Mouse (Mus musculus): ENCODE results near the gene Defa21. TPM values are rescaled to one million over a fixed set of nuclear protein-coding genes. Genes with fewer than 3 reads are reported as not detected.
"Not testable (repeated sequence)": the region's sequence is repeated elsewhere in the genome, so short reads cannot be mapped to it uniquely, and the experiment has no call there.

Gene Defa21
- polyA plus RNA-seq, 1 experiment from 2014 or later = not detected

DNA sequence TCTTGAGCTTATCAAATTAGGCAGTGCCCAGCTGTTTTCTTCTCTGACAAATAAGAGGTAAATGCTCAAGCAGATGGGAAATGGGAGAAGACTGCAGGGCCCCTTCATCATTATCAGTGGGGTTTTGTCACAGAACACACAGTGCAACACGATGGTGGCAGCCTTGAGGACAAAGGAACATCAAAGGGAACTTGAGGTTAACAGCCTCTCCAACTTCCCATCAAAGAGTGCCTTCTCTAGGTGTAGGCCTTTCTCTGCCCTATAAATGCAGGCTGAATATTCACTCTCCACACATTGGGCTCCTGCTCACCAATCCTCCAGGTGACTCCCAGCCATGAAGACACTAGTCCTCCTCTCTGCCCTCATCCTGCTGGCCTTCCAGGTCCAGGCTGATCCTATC, 29.4 kb downstream of the Defa21 start, which contains the start of gene Defa23:
Gene Defa23 (plus strand): TSS at position 301 of the 400 bp plus-strand sequence.
- H3K9ac ChIP-seq (ENCODE audit: low read depth, low read length); H3K4me1 ChIP-seq (replicated peaks; ENCODE audit: control insufficient read depth, insufficient read depth, low read length); ATAC-seq (replicated peaks; ENCODE audit: low FRiP score); H3K9me3 ChIP-seq (ENCODE audit: control insufficient read depth, low read length); H3K4me3 ChIP-seq (ENCODE audit: low read depth, low read length); H3K4me2 ChIP-seq; H3K27me3 ChIP-seq (replicated peaks; ENCODE audit: control insufficient read depth, insufficient read depth, low read length); H3K27ac ChIP-seq (ENCODE audit: low read depth, low read length); H3K36me3 ChIP-seq (ENCODE audit: control insufficient read depth, insufficient read depth, low read length); DNase-seq (ENCODE audit: low spot score): not testable (repeated sequence)
- WGBS = no CpG with 5 or more reads among the region's 1 CpGs

DNA sequence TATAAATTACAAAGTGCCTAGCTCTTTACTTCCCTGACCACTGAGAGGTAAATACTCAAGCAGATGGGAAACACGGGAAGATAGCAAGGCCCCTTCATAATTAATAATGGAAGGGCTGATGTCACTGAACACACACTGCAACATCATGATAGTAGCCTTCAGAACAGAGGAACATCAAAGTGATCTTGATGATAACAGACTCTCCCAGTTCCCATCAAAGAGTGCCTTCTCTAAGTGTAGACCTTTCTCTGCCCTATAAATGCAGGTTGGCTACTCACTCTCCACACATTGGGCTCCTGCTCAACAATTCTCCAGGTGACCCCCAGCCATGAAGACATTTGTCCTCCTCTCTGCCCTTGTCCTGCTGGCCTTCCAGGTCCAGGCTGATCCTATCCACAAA, 39.4 kb downstream of the Defa21 start, which contains the start of gene Defa35:
Gene Defa35 (plus strand): TSS at position 301 of the 400 bp plus-strand sequence.
- H3K4me3 ChIP-seq (ENCODE audit: low read depth, low read length); H3K9me3 ChIP-seq (ENCODE audit: control insufficient read depth, low read length); H3K27me3 ChIP-seq (replicated peaks; ENCODE audit: control insufficient read depth, insufficient read depth, low read length); H3K9ac ChIP-seq (ENCODE audit: low read depth, low read length); H3K4me1 ChIP-seq (replicated peaks; ENCODE audit: control insufficient read depth, insufficient read depth, low read length); DNase-seq (ENCODE audit: low spot score); H3K4me2 ChIP-seq; H3K27ac ChIP-seq (ENCODE audit: low read depth, low read length); H3K36me3 ChIP-seq (ENCODE audit: control insufficient read depth, insufficient read depth, low read length); ATAC-seq (replicated peaks; ENCODE audit: low FRiP score): not testable (repeated sequence)
- WGBS = 80% methylated on average over 1 of the region's 1 CpGs

Other genes starting within 250 kb of the Defa21 start
- gene Defb33, start 132.9 kb upstream of the Defa21 start, polyA plus RNA-seq (2014; fragmentation: Nextera tagmentation; extraction: Ambion mirVana) = not detected in 2 replicates
- not detected in 2 replicates for gene Gm15056, start 122.9 kb upstream of the Defa21 start, polyA plus RNA-seq (2014; fragmentation: Nextera tagmentation; extraction: Ambion mirVana)
- gene Gm6040, start 103.5 kb upstream of the Defa21 start, polyA plus RNA-seq (2014; fragmentation: Nextera tagmentation; extraction: Ambion mirVana) = not detected in 2 replicates
- not detected in 2 replicates for gene AY761185, start 80.8 kb upstream of the Defa21 start, polyA plus RNA-seq (2014; fragmentation: Nextera tagmentation; extraction: Ambion mirVana)
- gene Defa23, start 29.5 kb downstream of the Defa21 start, polyA plus RNA-seq (2014; fragmentation: Nextera tagmentation; extraction: Ambion mirVana) = not detected in 2 replicates
- gene Defa35, start 39.5 kb downstream of the Defa21 start, polyA plus RNA-seq (2014; fragmentation: Nextera tagmentation; extraction: Ambion mirVana) = not detected in 2 replicates
- not detected in 2 replicates for gene Defa25, start 58.9 kb downstream of the Defa21 start, polyA plus RNA-seq (2014; fragmentation: Nextera tagmentation; extraction: Ambion mirVana)
- gene Gm14851, start 70.5 kb downstream of the Defa21 start, polyA plus RNA-seq (2014; fragmentation: Nextera tagmentation; extraction: Ambion mirVana) = not detected in 2 replicates
- gene Defa30, start 109.1 kb downstream of the Defa21 start, polyA plus RNA-seq (2014; fragmentation: Nextera tagmentation; extraction: Ambion mirVana) = not detected in 2 replicates
- gene Defa22, start 136.7 kb downstream of the Defa21 start, polyA plus RNA-seq (2014; fragmentation: Nextera tagmentation; extraction: Ambion mirVana) = not detected in 2 replicates
- not detected in 2 replicates for gene Defa31, start 166.1 kb downstream of the Defa21 start, polyA plus RNA-seq (2014; fragmentation: Nextera tagmentation; extraction: Ambion mirVana)
- gene Gm15293, start 176.0 kb downstream of the Defa21 start, polyA plus RNA-seq (2014; fragmentation: Nextera tagmentation; extraction: Ambion mirVana) = not detected in 2 replicates
- gene Gm15292, start 224.2 kb downstream of the Defa21 start, polyA plus RNA-seq (2014; fragmentation: Nextera tagmentation; extraction: Ambion mirVana) = not detected in 2 replicates